ENCODE assay signal across 8 mouse cellular contexts in genomic region chr3:89953420-89953819, GRCm38 (mm10). TPM values are rescaled to one million over a fixed set of nuclear protein-coding genes. Genes with fewer than 3 reads are reported as not detected.
DNase-seq lines count a peak whose midpoint lies in the region; ATAC-seq lines count a peak whose summit lies in the region.

No protein-coding gene starts in this region.

- 11% methylated on average over 4 of the region's 4 CpGs for WGBS in hindbrain, embryonic 10.5 days
- WGBS in hindbrain, embryonic 13.5 days: 1% methylated on average over 4 of the region's 4 CpGs
- WGBS in forebrain, embryonic 14.5 days: 2% methylated on average over 4 of the region's 4 CpGs

- peaks cover 99% of the 10 kb centered on the region for H3K36me3 ChIP-seq in hindbrain, embryonic 10.5 days
- peaks cover 94% of the 10 kb centered on the region for H3K36me3 ChIP-seq in hindbrain, embryonic 13.5 days
- peaks cover 99% of the 10 kb centered on the region for H3K36me3 ChIP-seq in forebrain, embryonic 14.5 days (ENCODE audit: control insufficient read depth, insufficient read depth, low read length)

- H3K9me3 ChIP-seq in hindbrain, embryonic 10.5 days: no peaks in the 10 kb centered on the region
- no peaks in the 10 kb centered on the region for H3K9me3 ChIP-seq in hindbrain, embryonic 13.5 days
- no peaks in the 10 kb centered on the region for H3K9me3 ChIP-seq in forebrain, embryonic 14.5 days (replicated peaks; ENCODE audit: control insufficient read depth, low read length)

- no peaks in the 10 kb centered on the region for H3K4me1 ChIP-seq in hindbrain, embryonic 10.5 days (replicated peaks)
- H3K4me1 ChIP-seq in hindbrain, embryonic 13.5 days (replicated peaks): peaks cover 3% of the 10 kb centered on the region
- no peaks in the 10 kb centered on the region for H3K4me1 ChIP-seq in forebrain, embryonic 14.5 days (ENCODE audit: control insufficient read depth, insufficient read depth, low read length)

- ATAC-seq in hindbrain, embryonic 13.5 days (ENCODE audit: low FRiP score): no peak
- peak; percentile 34; the same call in 1 of the 2 replicates for ATAC-seq in forebrain, embryonic 14.5 days
- ATAC-seq in monocyte, adult 5-6 weeks (replicated peaks; ENCODE audit: insufficient number of reproducible peaks, low FRiP score, low TSS enrichment, poor library complexity, severe bottlenecking): peak; percentile 59

- intact Hi-C loops in left cerebral cortex, postnatal 25 days (cut with DNase I): loop anchor here (1.0 kb wide), 1 partner anchor 11 kb away; no protein-coding TSS in a partner anchor

- H3K4me2 ChIP-seq in hindbrain, embryonic 13.5 days: no peak overlapping the region
- no peak overlapping the region for H3K4me2 ChIP-seq in forebrain, embryonic 14.5 days (ENCODE audit: low read length)

- peak; percentile 76 for DNase-seq in hindbrain, embryonic 10.5 days (ENCODE audit: low spot score)
- DNase-seq in c-Kit-positive CD71-negative TER-119-negative erythroid progenitor cells, embryonic 14.5 days (ENCODE audit: low read depth): peak; percentile 70
- DNase-seq in forebrain, embryonic 14.5 days (ENCODE audit: low spot score): peak; percentile 91
- peak; percentile 42 for DNase-seq in hindlimb bud, embryonic 11.5 days (ENCODE audit: extremely low spot score, low read depth, low spot score)
- peak; percentile 78 to 84 for DNase-seq in left cerebral cortex, postnatal 25 days (ENCODE audit: low spot score in 2 of 2)
- peak; percentile 67 to 87 for DNase-seq in spleen, postnatal 4 days (ENCODE audit: low spot score in 2 of 2)

- no peak overlapping the region for H3K27ac ChIP-seq in hindbrain, embryonic 10.5 days
- no peak overlapping the region for H3K27ac ChIP-seq in hindbrain, embryonic 13.5 days
- no peak overlapping the region for H3K27ac ChIP-seq in forebrain, embryonic 14.5 days (ENCODE audit: low read depth, low read length)

- no peak overlapping the region for H3K4me3 ChIP-seq in hindbrain, embryonic 10.5 days
- no peak overlapping the region for H3K4me3 ChIP-seq in hindbrain, embryonic 13.5 days
- H3K4me3 ChIP-seq in forebrain, embryonic 14.5 days (ENCODE audit: low read depth, low read length): no peak overlapping the region

- H3K27me3 ChIP-seq in hindbrain, embryonic 10.5 days (ENCODE audit: insufficient read depth, poor library complexity, severe bottlenecking): no peaks in the 10 kb centered on the region
- H3K27me3 ChIP-seq in hindbrain, embryonic 13.5 days: no peaks in the 10 kb centered on the region
- H3K27me3 ChIP-seq in forebrain, embryonic 14.5 days (replicated peaks; ENCODE audit: control insufficient read depth, insufficient read depth, low read length): no peaks in the 10 kb centered on the region

- no peak overlapping the region for H3K9ac ChIP-seq in hindbrain, embryonic 13.5 days
- H3K9ac ChIP-seq in forebrain, embryonic 14.5 days (ENCODE audit: low read length): no peak overlapping the region

RNA-seq across cellular contexts. Expression of gene Atp8b2, which starts 9.9 kb away (rescaled TPM):
- 13.7 and 14.5 TPM in 2 replicates for polyA plus RNA-seq in hindbrain, embryonic 10.5 days (2016; fragmentation: Nextera tagmentation; extraction: Ambion mirVana)
- polyA plus RNA-seq in hindbrain, embryonic 13.5 days (2015; fragmentation: Nextera tagmentation; extraction: Ambion mirVana): 13.4 TPM in 2 replicates
- polyA plus RNA-seq in forebrain, embryonic 14.5 days (2014; fragmentation: Nextera tagmentation; extraction: Ambion mirVana): 6.4 and 9.1 TPM in 2 replicates
- 100 to 1,000 TPM in 1 of 2 experiments, 10 to 100 TPM in 1; 93.5 to 110 TPM for total RNA-seq in left cerebral cortex, postnatal 25 days (2021)
- total RNA-seq in monocyte, adult 5-6 weeks (2017): 67.8 to 132 TPM (median 89.1 TPM) in 3 replicates

RNA-seq across cellular contexts. Expression of gene Il6ra, which starts 40.4 kb away (rescaled TPM):
- 0.52 and 1.5 TPM in 2 replicates for polyA plus RNA-seq in hindbrain, embryonic 10.5 days (2016; fragmentation: Nextera tagmentation; extraction: Ambion mirVana)
- polyA plus RNA-seq in hindbrain, embryonic 13.5 days (2015; fragmentation: Nextera tagmentation; extraction: Ambion mirVana): 0.98 and 1.1 TPM in 2 replicates
- 0.37 and 0.47 TPM in 2 replicates for polyA plus RNA-seq in forebrain, embryonic 14.5 days (2014; fragmentation: Nextera tagmentation; extraction: Ambion mirVana)
- 1 to 10 TPM; 4.7 to 5.0 TPM for total RNA-seq in left cerebral cortex, postnatal 25 days (2021)
- 36.2 to 60.6 TPM (median 43.2 TPM) in 3 replicates for total RNA-seq in monocyte, adult 5-6 weeks (2017)

RNA-seq across cellular contexts. Expression of gene Hax1, which starts 45.2 kb away (rescaled TPM):
- 181 and 189 TPM in 2 replicates for polyA plus RNA-seq in hindbrain, embryonic 10.5 days (2016; fragmentation: Nextera tagmentation; extraction: Ambion mirVana)
- 127 and 129 TPM in 2 replicates for polyA plus RNA-seq in hindbrain, embryonic 13.5 days (2015; fragmentation: Nextera tagmentation; extraction: Ambion mirVana)
- polyA plus RNA-seq in forebrain, embryonic 14.5 days (2014; fragmentation: Nextera tagmentation; extraction: Ambion mirVana): 145 and 155 TPM in 2 replicates
- total RNA-seq in left cerebral cortex, postnatal 25 days (2021): 100 to 1,000 TPM in 1 of 2 experiments, 10 to 100 TPM in 1; 99.7 to 104 TPM
- 44.9 to 89.5 TPM (median 54.6 TPM) in 3 replicates for total RNA-seq in monocyte, adult 5-6 weeks (2017)
